Mouse (Mus musculus) Patski (cell line): ENCODE measurements around the gene Naa10. TPM values are rescaled to one million over a fixed set of nuclear protein-coding genes. Genes with fewer than 3 reads are reported as not detected.

Source experiments
- ATAC-seq: fragments of 100-300 bp; one replicate; pipeline ENCODE4 v1.8.0; 2021
- CTCF ChIA-PET: fragments of 350-600 bp; sonication (Branson Sonifier 250); formaldehyde crosslinking; loops from one replicate; lab custom pipeline; 2022; ENCODE audit warnings: inconsistent platforms; lab: Charles Lee
- POLR2A ChIA-PET: fragments of 350-600 bp; sonication (Branson Sonifier 250); formaldehyde crosslinking; loops from one replicate; lab custom pipeline; 2022; ENCODE audit warnings: antibody characterized with exemption, inconsistent platforms; lab: Charles Lee
- DNase-seq: peaks from one replicate; pipeline ENCODE4 v3.0.0-alpha.2; 2011; ENCODE audit warnings: low read depth, low spot score
- H3K27me3 ChIP-seq: fragments of 371-371 bp; one replicate; pipeline ENCODE4 v1.5.1; 2021
- CTCF ChIP-seq: fragments of 100-300 bp; IDR thresholded peaks from one replicate; pipeline ENCODE4 v1.5.1; 2021
- in situ Hi-C: fragments of 300-500 bp; cut with MboI; formaldehyde crosslinking; loops from 3 replicates; pipeline ENCODE4 v1.11.1; 2018; ENCODE audit warnings: low pct_unique_long_range_greater_than_20kb, mixed read lengths
- polyA plus RNA-seq: library from polyadenylated mRNA; unstranded; gene quantifications from one replicate; pipeline ENCODE4 v1.2.3, GENCODE M21; 2021

The Naa10 gene
- polyA plus RNA-seq, 1 experiment from 2014 or later, result 98.0 TPM

DNA sequence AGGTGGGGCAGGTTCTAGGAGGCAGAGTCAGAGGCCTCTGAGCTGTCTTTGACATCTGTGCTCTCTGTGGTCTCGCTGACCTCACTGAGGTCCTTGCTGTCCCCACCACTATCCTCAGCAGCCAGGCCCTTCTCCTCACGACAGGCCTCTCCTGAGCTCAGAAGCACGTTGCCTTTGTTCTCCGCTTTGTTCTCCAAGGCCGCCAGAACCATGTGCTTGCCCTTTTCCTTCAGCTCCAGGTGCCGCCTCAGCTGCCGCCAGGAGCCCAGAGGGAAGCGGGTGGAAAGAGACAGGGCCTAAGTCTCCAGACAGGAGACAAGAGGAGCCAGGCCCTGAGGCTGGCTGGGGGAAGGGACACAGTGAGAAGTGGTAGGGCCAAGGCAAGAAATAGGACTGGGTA is 4.8 kb downstream of the Naa10 start:
- no peak for ATAC-seq
- no peaks in the 10 kb centered on the region for H3K27me3 ChIP-seq
- in situ Hi-C loops, result no loop called here
- ChIA-PET CTCF (no interaction called here), POLR2A (no interaction called here)
- TF ChIP-seq CTCF, result no peak
- DNase-seq, result no peak

DNA sequence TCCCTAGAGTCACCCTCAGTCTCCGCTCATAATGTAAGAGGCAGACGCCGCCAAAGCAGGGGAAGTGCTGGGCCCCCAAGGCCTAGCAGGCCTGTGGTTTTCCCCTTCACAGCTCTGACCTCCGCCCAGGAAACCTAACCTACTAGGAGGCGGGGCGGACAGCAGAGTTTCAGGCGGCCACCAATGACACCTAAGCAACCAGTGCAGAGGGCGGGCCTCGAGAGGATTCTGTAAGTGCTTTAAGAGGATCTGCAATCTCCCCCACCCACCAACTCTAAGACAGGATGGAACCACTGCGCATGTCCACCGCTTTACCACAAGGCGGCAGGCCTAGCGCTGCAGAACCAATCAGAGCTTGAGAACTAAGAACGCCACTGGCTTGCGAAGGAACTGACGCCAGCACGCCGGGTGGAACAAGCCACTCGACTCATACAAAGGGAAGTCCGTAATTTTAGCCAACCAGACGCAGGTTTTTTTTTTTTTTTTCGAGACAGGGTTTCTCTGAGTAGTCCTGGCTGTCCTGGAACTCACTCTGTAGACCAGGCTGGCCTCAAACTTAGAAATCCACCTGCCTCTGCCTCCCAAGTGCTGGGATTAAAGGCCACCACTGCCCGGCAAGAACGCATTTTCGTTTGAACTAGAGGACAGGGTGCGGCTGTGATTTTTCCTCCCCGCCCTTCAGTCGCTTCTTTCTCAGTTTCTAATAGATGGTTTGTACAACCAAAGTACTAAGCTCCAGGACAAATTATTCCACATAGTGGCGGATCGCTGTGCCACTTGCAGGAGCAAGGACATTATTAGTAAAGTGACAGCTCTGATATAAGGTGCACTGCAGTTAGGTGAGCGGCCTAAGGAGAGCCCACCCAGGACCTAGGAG is 6.7 kb downstream of the Naa10 start:
- in situ Hi-C loops, result no loop called here
- TF ChIP-seq CTCF, result no peak
- DNase-seq (peak; percentile 48), ATAC-seq (peak; percentile 94)
- H3K27me3 ChIP-seq, result no peaks in the 10 kb centered on the region
- CTCF ChIA-PET, result interaction anchor here (1.2 kb wide), 1 partner anchor 21 kb away, joined by 3 read pairs; no protein-coding TSS in a partner anchor
- POLR2A ChIA-PET, result interaction anchor here (0.6 to 1.0 kb wide), 3 partner anchors 18 to 120 kb away, joined by 3 to 4 read pairs (median 3); partner anchors contain the start of gene Irak1

DNA sequence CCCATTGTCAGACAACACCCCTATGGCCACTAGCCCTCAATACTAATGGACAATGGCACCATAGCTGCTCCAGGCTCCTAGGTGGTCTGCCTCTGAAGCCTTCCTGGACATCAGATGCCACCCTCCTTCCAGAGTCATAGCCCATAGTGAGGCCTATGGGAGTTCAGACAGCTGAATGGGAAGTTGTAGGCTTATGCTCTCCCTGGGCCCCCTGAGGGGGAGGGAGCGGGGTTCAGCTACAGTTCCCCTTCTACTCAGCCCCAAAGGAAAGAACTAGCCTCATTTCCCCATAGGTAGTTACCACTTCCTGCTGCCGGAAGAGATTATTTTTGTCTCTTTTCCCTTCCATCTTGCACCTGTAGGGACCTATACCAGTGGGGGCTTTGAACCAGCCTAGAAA is 10.2 kb downstream of the Naa10 start:
- in situ Hi-C loops, result no loop called here
- no peak for ATAC-seq
- TF ChIP-seq CTCF, result no peak
- ChIA-PET POLR2A (no interaction called here), CTCF (no interaction called here)
- no peak for DNase-seq
- H3K27me3 ChIP-seq, result peaks cover 4% of the 10 kb centered on the region

DNA sequence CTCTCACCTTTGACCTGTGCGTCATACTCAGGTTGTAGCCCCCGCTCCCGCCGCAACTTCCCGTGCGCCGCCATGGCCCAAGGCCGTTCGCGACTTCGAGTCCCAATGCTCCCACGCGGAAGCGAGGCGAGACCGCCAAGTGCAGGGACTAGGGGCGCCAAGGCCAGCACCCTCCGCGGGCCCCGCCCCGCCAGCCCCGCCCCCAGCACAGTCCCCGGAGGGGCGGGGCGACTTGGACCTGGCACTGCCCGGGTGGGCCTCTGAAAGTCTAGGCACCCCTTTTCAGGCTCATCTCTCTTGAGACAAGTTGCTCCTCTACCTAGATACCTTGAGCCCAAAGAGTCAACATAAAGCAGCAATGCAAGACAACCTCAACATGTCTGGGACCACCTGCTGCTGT is 10.6 kb downstream of the Naa10 start:
- POLR2A ChIA-PET, result no interaction called here

DNA sequence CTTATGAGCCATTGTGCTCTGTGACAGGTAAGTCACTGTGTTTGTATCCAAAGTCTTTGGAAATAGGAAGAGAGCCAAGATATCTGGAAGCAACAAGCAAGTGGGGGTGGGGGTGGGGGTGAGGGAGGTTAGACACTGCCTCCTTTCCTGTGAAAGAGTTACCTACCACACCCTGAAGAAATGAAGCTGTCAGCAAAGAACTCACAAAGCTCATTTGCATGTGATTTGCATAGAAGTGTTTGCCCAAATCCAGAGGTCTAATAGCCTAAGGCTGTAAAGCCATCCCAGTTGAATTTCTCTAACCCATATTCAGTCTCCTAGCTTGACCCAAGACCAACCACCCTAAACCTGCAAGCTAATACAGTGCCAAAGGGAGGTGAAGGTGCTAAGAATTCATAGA is 11.3 kb downstream of the Naa10 start:
- H3K27me3 ChIP-seq, result peaks cover 4% of the 10 kb centered on the region
- ChIA-PET POLR2A (no interaction called here), CTCF (no interaction called here)
- DNase-seq (no peak), ATAC-seq (no peak)
- TF ChIP-seq CTCF, result no peak
- in situ Hi-C loops, result no loop called here

More for the DNA sequence above, 10.6 kb downstream of the Naa10 start:
- no peak for DNase-seq
- TF ChIP-seq CTCF, result no peak
- peaks cover 4% of the 10 kb centered on the region for H3K27me3 ChIP-seq
- ATAC-seq, result no peak
- CTCF ChIA-PET, result no interaction called here
- in situ Hi-C loops, result no loop called here

DNA sequence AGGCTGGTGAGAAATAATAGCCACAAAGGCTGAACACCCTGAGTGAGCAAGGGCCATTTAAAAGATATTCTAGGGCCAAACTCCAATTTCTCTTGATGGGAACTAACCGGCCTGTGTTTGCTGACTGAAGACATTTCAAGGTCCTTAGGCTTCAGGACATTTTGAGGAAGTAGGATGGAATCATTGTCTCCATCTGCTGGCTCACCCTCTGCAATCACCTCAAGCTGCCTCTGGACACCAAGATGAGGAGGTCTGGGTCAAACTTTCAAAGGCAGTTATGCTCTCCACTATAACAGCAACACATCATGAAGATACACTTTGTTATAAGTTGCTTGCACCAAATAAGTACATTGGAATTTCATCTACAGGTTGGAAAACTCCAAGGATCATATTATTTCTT is 11.7 kb downstream of the Naa10 start:
- in situ Hi-C loops, result no loop called here
- TF ChIP-seq CTCF, result no peak
- POLR2A ChIA-PET, result no interaction called here
- ATAC-seq (no peak), DNase-seq (no peak)
- CTCF ChIA-PET, result no interaction called here
- peaks cover 4% of the 10 kb centered on the region for H3K27me3 ChIP-seq

DNA sequence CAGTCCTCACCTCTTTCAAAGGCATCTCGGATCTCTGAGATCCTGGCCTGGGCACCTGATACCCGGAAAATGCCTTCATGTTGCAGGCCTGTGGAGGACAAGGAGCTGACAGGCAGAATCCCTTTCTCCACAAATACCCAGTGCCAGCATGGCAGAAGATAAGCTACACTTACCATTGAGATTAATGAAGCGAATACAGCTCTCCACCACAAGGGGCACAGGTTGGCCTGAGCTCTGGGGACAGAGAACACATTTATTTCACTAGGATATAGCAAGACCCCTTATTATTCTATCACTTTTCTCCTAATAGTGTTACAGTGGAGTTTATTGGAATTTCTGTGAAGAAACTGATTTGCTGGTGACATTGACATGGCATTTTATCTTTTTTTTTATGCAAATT is 23.8 kb downstream of the Naa10 start:
- no peak for TF ChIP-seq CTCF
- DNase-seq (no peak), ATAC-seq (no peak)
- ChIA-PET POLR2A (no interaction called here), CTCF (interaction anchor here (0.9 to 1.8 kb wide), 2 partner anchors 11 to 98 kb away, joined by 4 read pairs; no protein-coding TSS in a partner anchor)
- in situ Hi-C loops, result loop anchor here (5.0 kb wide), 1 partner anchor 106 kb away; no protein-coding TSS in a partner anchor
- peaks cover 12% of the 10 kb centered on the region for H3K27me3 ChIP-seq

DNA sequence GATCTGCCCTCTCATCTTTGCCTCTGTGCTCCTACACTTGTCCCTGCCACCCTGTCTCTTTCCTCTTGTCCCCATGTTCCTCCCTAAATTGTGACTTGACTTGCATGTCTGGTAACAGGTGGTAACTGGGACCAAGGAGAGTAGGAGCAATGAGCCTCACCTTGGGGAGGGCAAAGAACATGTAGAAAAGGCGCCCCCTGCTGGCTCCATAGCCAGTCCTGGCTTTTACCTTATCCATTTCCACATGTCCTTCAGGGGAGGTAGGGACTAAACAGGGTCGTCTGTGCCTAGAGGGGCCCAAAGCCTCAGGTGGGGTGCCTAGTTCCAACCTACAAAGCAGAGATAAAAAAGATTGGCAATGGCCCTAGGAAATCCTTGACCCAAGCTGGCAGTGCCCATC is 26.0 kb downstream of the Naa10 start, which contains the start of gene L1cam:
L1cam (minus strand) TSS at position 387 of the 400 bp plus-strand sequence.
- no peak for DNase-seq
- ATAC-seq, result no peak
- ChIA-PET POLR2A (interaction anchor here (0.9 to 1.5 kb wide), 2 partner anchors 96 to 98 kb away, joined by 3 to 7 read pairs; no protein-coding TSS in a partner anchor), CTCF (interaction anchor here (1.2 kb wide), 1 partner anchor 40 kb away, joined by 3 read pairs; no protein-coding TSS in a partner anchor)
- no peak for TF ChIP-seq CTCF
- peaks cover 8% of the 10 kb centered on the region for H3K27me3 ChIP-seq
- in situ Hi-C loops, result loop anchor here (5.0 kb wide), 1 partner anchor 103 kb away; no protein-coding TSS in a partner anchor

DNA sequence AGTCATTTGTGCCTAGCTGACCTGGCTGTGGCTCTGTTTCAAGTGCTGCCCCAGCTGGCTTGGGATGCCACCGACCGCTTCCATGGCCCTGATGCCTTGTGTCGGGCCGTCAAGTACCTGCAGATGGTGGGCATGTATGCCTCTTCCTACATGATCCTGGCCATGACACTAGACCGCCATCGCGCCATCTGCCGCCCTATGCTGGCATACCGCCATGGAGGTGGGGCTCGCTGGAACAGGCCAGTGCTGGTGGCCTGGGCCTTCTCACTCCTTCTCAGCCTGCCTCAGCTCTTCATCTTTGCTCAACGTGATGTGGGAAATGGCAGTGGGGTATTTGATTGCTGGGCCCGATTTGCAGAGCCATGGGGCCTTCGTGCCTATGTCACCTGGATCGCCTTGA is 28.9 kb downstream of the Naa10 start:
- ATAC-seq (no peak), DNase-seq (no peak)
- no peak for TF ChIP-seq CTCF
- in situ Hi-C loops, result no loop called here
- CTCF ChIA-PET, result interaction anchor here (1.0 to 1.6 kb wide), 2 partner anchors 27 to 94 kb away, joined by 3 to 4 read pairs; no protein-coding TSS in a partner anchor
- H3K27me3 ChIP-seq, result peaks cover 3% of the 10 kb centered on the region
- POLR2A ChIA-PET, result no interaction called here

DNA sequence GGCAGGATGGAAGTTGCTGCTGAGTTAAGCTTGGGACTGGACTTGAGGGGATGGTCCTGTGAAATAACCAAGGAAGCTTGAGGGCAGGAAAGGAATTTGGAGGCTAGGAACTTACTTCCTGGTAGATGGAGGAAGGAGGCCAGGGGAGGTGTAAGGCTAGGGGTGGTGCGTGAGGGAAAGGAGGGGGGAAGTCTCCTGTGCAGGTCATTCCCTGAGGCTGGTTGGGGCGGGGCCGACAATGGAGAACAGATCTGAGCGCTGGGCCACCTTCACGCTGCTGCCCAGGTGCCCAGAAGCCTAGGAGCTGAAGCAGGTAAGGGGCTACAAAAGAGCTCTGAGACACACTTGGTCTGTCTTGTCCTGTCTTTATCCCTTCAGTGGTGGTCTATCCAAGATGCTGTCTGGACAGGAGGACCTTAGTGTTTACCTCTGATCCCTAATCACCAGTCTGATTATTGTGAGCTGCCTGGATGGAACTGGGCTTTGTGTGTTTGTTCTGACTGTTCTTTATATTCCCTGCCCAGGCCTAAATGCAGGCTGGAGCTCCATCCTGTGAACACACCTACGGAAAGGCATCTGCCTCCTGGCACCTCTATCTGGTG is 30.1 kb downstream of the Naa10 start, which contains the start of gene Avpr2:
Avpr2 (plus strand) TSS at position 552 of the 602 bp plus-strand sequence.
- H3K27me3 ChIP-seq, result no peaks in the 10 kb centered on the region
- ChIA-PET CTCF (interaction anchor here (1.6 kb wide), 1 partner anchor 93 kb away, joined by 4 read pairs; no protein-coding TSS in a partner anchor), POLR2A (no interaction called here)
- TF ChIP-seq CTCF, result no peak
- ATAC-seq, result no peak
- in situ Hi-C loops, result no loop called here
- DNase-seq, result no peak
